Mouse (Mus musculus) midbrain, postnatal 0 days (tissue): Measurements from ENCODE around the gene Dsn1. TPM values are rescaled to one million over a fixed set of nuclear protein-coding genes. Genes with fewer than 3 reads are reported as not detected.

ENCODE experiments used
- ATAC-seq: fragments of 200-750 bp; cut with Nextera tagmentation; 2 replicates; pipeline ENCODE4 v1.8.0; 2017; ENCODE audit warnings: moderate number of reproducible peaks, mild to moderate bottlenecking, moderate TSS enrichment, moderate library complexity; ENCODE audit not compliant: low FRiP score
- DNase-seq: peaks from one replicate; pipeline ENCODE4 v3.0.0-alpha.2; 2015; ENCODE audit warnings: low spot score
- H3K27ac ChIP-seq: fragments of 300-500 bp; sonication (generic); 2 replicates; pipeline ENCODE4 v1.5.1; 2014; ENCODE audit warnings: low read depth, mild to moderate bottlenecking, low read length, mixed read lengths
- H3K27me3 ChIP-seq: fragments of 300-500 bp; sonication (generic); 2 replicates; pipeline ENCODE4 v1.6.1; 2014; ENCODE audit warnings: low read length, control low read depth, mixed read lengths; ENCODE audit not compliant: insufficient read depth
- H3K36me3 ChIP-seq: fragments of 300-500 bp; sonication (generic); 2 replicates; pipeline ENCODE4 v1.6.1; 2014; ENCODE audit warnings: low read length, control low read depth, mixed read lengths; ENCODE audit not compliant: insufficient read depth
- H3K4me1 ChIP-seq: fragments of 300-500 bp; sonication (generic); 2 replicates; pipeline ENCODE4 v1.6.1; 2014; ENCODE audit warnings: mild to moderate bottlenecking, control low read depth, antibody characterized with exemption, low read length, mixed read lengths; ENCODE audit not compliant: insufficient read depth
- H3K4me2 ChIP-seq: fragments of 300-500 bp; sonication (generic); 2 replicates; pipeline ENCODE4 v1.6.1; 2014; ENCODE audit warnings: low read depth, mild to moderate bottlenecking, low read length, mixed read lengths; ENCODE audit not compliant: poor library complexity, severe bottlenecking
- H3K4me3 ChIP-seq: fragments of 300-500 bp; sonication (generic); 2 replicates; pipeline ENCODE4 v1.5.1; 2014; ENCODE audit warnings: low read depth, mild to moderate bottlenecking, low read length, moderate library complexity
- H3K9ac ChIP-seq: fragments of 300-500 bp; sonication (generic); replicated peaks from 2 replicates; pipeline ENCODE4 v1.6.1; 2014; ENCODE audit warnings: mild to moderate bottlenecking, low read length, moderate library complexity, mixed read lengths; ENCODE audit not compliant: poor library complexity, severe bottlenecking
- H3K9me3 ChIP-seq: fragments of 300-500 bp; sonication (generic); 2 replicates; pipeline ENCODE4 v1.6.1; 2016; ENCODE audit warnings: low read length, control low read depth
- CTCF ChIP-seq: IDR thresholded peaks from 2 replicates; pipeline ENCODE4 v1.5.1; 2016; ENCODE audit warnings: antibody characterized with exemption, mild to moderate bottlenecking
- WGBS: fragments of 180-500 bp; shearing (Covaris S2); extraction: QIAGEN DNeasy Blood & Tissue Kit; methylation state at CpG from one replicate; pipeline ENCODE4 v1.1.7; 2014; 5-methylcytosine and 5-hydroxymethylcytosine counted together
- polyA plus RNA-seq: library from polyadenylated mRNA; unstranded; fragments of >200 nt; fragmentation: Nextera tagmentation; extraction: Ambion mirVana; gene quantifications from 2 replicates; pipeline ENCODE4 v1.2.1, GENCODE M21; 2015
- total RNA-seq: library from RNA; depleted of rRNA; stranded (reverse); fragments of >200 nt; gene quantifications from 2 replicates; pipeline ENCODE4 v1.2.3, GENCODE M21; 2014; rRNA removed

Gene Dsn1
- 5.3 and 8.8 TPM in 2 replicates for total RNA-seq
- 7.2 and 7.8 TPM in 2 replicates for polyA plus RNA-seq

- Histone ChIP-seq H3K27ac (peak within 1 kb of the TSS; percentile 70), H3K9ac (peak within 1 kb of the TSS; percentile 67), H3K9me3 (no peaks in the 10 kb centered on the region), H3K4me2 (peak within 1 kb of the TSS; percentile 99), H3K36me3 (no peaks in the 10 kb centered on the region), H3K4me3 (peak within 1 kb of the TSS; percentile 57), H3K4me1 (peaks cover 6% of the 10 kb centered on the region; the same call in 1 of the 2 replicates), H3K27me3 (no peaks in the 10 kb centered on the region)
- ATAC-seq: peak; percentile 83
- under 1% methylated on average over 47 of the region's 56 CpGs for WGBS
- no peak for TF ChIP-seq CTCF
- peak; percentile 88 for DNase-seq
Measured at GRCm38 (mm10) chr2:157006511-157007233, at the start of gene Dsn1. Gene Dsn1, minus strand, starts transcription at chr2:157007154.

DNA sequence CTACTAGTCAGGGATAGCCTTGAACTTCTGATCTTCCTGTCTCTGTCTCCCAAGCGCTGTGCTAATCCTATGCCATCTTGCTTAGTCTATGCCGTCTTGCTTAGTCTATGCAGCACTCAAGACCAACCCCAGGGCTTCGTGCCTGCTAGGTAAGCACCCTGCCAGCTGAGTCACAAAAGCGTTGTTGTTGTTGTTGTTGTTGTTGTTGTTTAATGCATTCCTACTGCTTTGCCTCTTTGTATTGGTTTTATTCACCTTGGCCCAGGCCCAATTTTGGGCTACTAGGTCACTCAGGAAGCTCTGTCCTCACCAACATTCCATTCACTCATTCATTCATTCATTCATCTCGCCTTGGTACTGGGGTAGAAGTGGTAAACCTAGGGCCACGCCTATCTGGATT lies 48.8 kb upstream of the Dsn1 start:
- no peak overlapping the region for H3K4me2 ChIP-seq
- no peak overlapping the region for H3K9ac ChIP-seq
- WGBS: 90% methylated on average over 6 of the region's 6 CpGs
- DNase-seq (no peak), ATAC-seq (no peak)
- TF ChIP-seq CTCF: no peak
- H3K27ac ChIP-seq: 0 out of 2 replicates have a peak overlapping the region, but pooled peaks have one; percentile 12
- peaks cover 3% of the 10 kb centered on the region; the same call in 1 of the 2 replicates for H3K4me1 ChIP-seq
- no peaks in the 10 kb centered on the region for H3K27me3 ChIP-seq
- H3K36me3 ChIP-seq: peaks cover 36% of the 10 kb centered on the region
- no peak overlapping the region for H3K4me3 ChIP-seq
- no peaks in the 10 kb centered on the region for H3K9me3 ChIP-seq

DNA sequence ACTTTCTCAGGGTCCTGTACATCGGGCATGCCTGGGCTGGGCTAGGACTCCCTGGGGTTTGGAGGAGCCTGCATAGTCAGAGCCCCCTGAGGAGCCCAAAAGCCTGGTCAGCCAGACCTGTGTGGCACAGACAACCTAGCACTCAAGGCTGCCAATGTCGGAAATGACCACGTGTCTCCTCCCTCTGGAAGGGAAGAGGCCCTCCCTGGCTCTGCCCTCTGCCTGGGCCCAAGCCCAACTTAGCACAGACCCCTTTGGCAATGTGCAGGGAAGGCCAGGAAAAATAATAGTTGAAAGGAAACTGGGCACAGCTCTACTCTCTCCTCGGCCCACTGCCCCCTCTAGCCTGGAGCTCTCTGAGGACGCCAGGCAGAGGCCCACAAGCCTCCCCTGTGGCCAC lies 47.9 kb upstream of the Dsn1 start:
- 68% methylated on average over 5 of the region's 5 CpGs for WGBS
- no peaks in the 10 kb centered on the region for H3K9me3 ChIP-seq
- ATAC-seq: peak; percentile 32
- DNase-seq: peak; percentile 79
- H3K27me3 ChIP-seq: no peaks in the 10 kb centered on the region
- no peak for TF ChIP-seq CTCF
- H3K36me3 ChIP-seq: peaks cover 32% of the 10 kb centered on the region
- H3K9ac ChIP-seq: no peak overlapping the region
- peaks cover 11% of the 10 kb centered on the region for H3K4me1 ChIP-seq
- no peak overlapping the region for H3K4me3 ChIP-seq
- H3K27ac ChIP-seq: peak overlapping the region; percentile 51
- H3K4me2 ChIP-seq: no peak overlapping the region

DNA sequence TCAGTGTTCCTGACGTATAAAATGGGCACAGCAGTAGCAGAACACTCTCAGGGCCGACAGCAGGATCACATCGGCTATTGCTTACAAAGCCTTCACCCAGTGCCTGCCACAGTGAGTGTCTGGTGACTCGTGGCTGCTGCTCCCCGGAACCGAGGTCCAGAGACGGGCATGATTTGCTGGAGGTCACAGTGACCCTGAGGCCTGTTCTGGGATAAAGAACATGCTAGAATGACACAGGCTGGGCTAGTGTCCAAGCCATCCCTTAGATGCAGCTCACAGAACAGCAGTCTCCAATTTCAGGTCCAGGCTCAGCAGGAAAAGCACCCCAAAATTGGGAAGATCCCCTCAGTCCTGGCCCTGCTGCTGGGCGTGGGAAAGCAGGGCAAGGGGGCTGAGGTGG lies 47.3 kb upstream of the Dsn1 start:
- Histone ChIP-seq H3K4me3 (no peak overlapping the region), H3K4me1 (peaks cover 15% of the 10 kb centered on the region), H3K27ac (peak overlapping the region; percentile 14; the same call in 1 of the 2 replicates), H3K9ac (no peak overlapping the region), H3K9me3 (no peaks in the 10 kb centered on the region), H3K36me3 (peaks cover 30% of the 10 kb centered on the region), H3K4me2 (no peak overlapping the region), H3K27me3 (no peaks in the 10 kb centered on the region)
- TF ChIP-seq CTCF: no peak
- 83% methylated on average over 8 of the region's 8 CpGs for WGBS
- ATAC-seq: no peak
- DNase-seq: no peak

- 75% methylated on average over 4 of the region's 4 CpGs for WGBS
- DNase-seq (no peak), ATAC-seq (no peak)
- TF ChIP-seq CTCF: peak; percentile 57
- Histone ChIP-seq H3K27ac (no peak overlapping the region), H3K36me3 (peaks cover 30% of the 10 kb centered on the region), H3K9ac (no peak overlapping the region), H3K4me2 (no peak overlapping the region), H3K27me3 (no peaks in the 10 kb centered on the region), H3K4me3 (no peak overlapping the region), H3K9me3 (no peaks in the 10 kb centered on the region), H3K4me1 (peaks cover 17% of the 10 kb centered on the region)
Measured at GRCm38 (mm10) chr2:157053787-157054186, 46.8 kb upstream of the Dsn1 start.

DNA sequence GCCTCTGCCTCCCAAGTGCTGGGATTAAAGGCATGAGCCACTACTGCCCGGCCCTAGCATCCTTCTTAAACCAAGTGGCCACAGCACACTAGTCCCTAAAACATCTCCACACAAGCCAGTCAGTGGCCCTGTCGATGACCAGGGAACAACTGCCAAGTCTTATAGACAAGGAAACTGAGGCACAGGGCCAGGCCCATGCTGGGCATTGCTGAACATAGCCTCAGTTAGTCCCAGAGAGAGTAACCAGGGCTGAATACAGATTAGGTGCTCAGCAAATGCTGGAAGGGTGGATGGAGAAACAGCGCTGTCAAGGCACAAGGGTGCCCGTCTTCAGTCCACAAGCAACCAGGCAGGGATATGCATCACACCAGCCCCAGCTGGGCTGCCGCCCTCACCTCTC lies 46.2 kb upstream of the Dsn1 start:
- no peaks in the 10 kb centered on the region for H3K27me3 ChIP-seq
- no peaks in the 10 kb centered on the region for H3K9me3 ChIP-seq
- 98% methylated on average over 5 of the region's 5 CpGs for WGBS
- TF ChIP-seq CTCF: no peak
- H3K9ac ChIP-seq: no peak overlapping the region
- peaks cover 30% of the 10 kb centered on the region for H3K36me3 ChIP-seq
- no peak overlapping the region for H3K4me3 ChIP-seq
- H3K4me2 ChIP-seq: no peak overlapping the region
- ATAC-seq: no peak
- DNase-seq: no peak
- no peak overlapping the region for H3K27ac ChIP-seq
- H3K4me1 ChIP-seq: peaks cover 21% of the 10 kb centered on the region
